Mouse (Mus musculus) embryo, embryonic 9.5 days (tissue): Measurements from ENCODE around the gene Olfr229.
"Not testable (repeated sequence)": the region's sequence is repeated elsewhere in the genome, so short reads cannot be mapped to it uniquely, and the experiment has no call there.

Experiments used
- DNase-seq: peaks from one replicate; pipeline ENCODE4 v3.0.0-alpha.2; 2017; ENCODE audit errors: extremely low spot score

Olfr229 gene

DNA sequence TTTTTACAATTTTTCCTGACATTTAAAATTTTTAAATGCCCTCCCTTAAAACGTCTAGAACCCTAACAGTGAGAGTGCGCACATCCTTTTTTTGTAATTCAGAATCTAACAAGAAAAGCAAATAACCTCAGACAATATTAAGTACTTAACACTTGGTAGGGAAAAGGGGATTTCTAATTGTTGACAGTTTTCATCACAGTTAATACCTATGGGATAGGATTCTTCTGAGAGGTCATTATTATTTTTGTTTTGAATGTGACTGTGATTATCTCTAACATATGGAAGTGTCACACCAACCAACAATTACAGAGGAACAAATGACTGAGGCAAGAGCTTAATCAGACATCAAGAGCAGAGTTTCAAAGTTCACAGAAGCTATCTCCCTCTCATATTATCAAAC, at the start of gene Olfr229:
Gene Olfr229 (plus strand): TSS at position 301 of the 400 bp plus-strand sequence.
- DNase-seq = no peak

- DNase-seq = no peak
These were observed 41.0 kb upstream of the Olfr229 start, which contains the start of gene Olfr972 for GRCm38 (mm10) chr9:39866122-39866521. Gene Olfr972, plus strand, starts transcription at chr9:39866422.

DNA sequence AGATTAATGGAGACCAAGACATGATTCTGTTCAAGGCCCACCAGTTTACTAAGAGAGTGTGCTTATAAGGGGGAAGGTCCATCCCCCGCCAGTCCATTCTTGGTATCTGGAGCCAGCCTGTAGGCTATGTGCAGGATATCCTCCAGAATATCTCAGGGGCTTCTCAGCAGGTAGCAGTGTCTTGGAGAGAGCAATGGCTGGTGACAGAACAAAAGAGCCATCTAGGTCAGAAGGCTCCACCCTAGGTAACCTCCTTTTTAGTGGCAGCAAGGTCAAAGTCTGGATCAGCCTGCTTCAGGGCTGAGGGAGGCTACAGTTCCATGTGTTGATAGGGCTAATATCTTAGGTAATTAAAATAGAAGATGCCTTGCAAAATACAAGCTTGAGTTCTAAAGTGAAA, 35.1 kb upstream of the Olfr229 start:
- DNase-seq = not testable (repeated sequence)

GRCm38 (mm10) chr9:39877541-39878396, 29.4 kb upstream of the Olfr229 start:
- not testable (repeated sequence) for DNase-seq

DNA sequence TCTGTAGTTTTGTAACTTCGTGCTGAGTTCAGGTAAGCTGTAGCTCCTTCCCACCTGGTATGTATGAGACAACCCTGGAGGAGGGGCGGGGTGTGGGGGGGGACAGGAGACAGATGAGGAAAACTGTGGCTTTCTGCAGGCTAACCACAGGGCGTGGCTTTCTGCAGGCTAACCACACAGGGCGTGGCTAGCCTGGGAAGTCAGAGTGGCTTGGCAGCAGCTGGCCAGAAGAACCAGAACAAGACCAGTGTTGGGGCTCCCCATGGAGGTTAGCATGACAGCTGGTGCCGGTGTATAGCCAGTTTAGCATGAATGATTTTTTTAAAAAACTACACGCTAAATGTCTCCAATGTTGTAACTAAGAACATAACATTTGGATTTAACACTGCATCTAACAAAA, 2.0 kb upstream of the Olfr229 start:
- DNase-seq = no peak

DNA sequence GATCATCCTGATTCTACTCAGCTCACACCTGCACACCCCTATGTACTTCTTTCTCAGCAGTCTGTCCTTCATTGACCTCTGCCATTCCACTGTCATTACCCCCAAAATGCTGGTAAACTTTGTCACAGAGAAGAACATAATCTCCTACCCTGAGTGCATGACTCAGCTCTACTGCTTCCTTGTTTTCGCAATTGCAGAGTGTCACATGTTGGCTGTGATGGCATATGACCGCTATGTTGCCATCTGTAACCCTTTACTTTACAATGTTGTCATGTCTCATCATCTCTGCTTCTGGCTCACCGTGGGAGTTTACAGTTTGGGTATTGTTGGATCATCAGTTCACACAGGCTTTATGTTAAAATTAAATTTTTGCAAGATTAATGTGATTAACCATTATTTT, 2.8 kb downstream of the Olfr229 start:
- DNase-seq = no peak

GRCm38 (mm10) chr9:39927975-39928836, 21.1 kb downstream of the Olfr229 start:
- not testable (repeated sequence) for DNase-seq

DNA sequence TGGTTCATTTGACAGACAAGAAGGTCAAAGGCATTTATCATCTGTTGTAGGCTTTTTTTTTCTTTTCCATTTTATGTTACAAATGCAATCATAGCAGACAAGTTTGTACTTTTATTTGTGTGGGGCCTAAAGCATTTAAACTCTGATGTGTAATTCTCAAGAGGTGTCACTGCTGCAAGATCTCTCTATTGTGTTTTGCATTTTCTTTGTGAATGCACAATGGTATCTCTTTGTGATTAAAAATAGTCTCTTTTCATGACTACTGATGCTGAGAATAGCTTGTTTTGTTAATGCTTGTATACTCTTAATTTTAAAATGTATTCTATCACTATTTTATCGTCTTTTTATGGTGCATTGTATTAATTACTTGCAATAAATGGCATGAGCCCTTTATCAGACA, 21.7 kb downstream of the Olfr229 start:
- not testable (repeated sequence) for DNase-seq

GRCm38 (mm10) chr9:39937201-39937600, 30.1 kb downstream of the Olfr229 start, which contains the start of gene Olfr974:
Gene Olfr974, plus strand, starts transcription at chr9:39937501.
- DNase-seq = no peak

- no peak for DNase-seq
These were observed 44.8 kb downstream of the Olfr229 start, which contains the start of gene Olfr975 for GRCm38 (mm10) chr9:39951946-39952345. Gene Olfr975, minus strand, starts transcription at chr9:39952046.

GRCm38 (mm10) chr9:39961033-39961432, 53.9 kb downstream of the Olfr229 start, which contains the start of gene Olfr976:
Gene Olfr976, minus strand, starts transcription at chr9:39961133.
- not testable (repeated sequence) for DNase-seq
